Mouse (Mus musculus) embryonic facial prominence, embryonic 10.5 days (tissue): ENCODE measurements around the gene Pde10a. TPM values are rescaled to one million over a fixed set of nuclear protein-coding genes. Genes with fewer than 3 reads are reported as not detected.

ENCODE experiments used
- polyA plus RNA-seq: library from polyadenylated mRNA; unstranded; fragments of >200 nt; fragmentation: Nextera tagmentation; extraction: Ambion mirVana; gene quantifications from 2 replicates; pipeline ENCODE4 v1.2.1, GENCODE M21; 2016

Gene Pde10a
- polyA plus RNA-seq, 1 experiment from 2014 or later, result 2.2 TPM

Other genes with a start within 250 kb of the Pde10a start
- gene Mpc1, start 242.5 kb upstream of the Pde10a start, polyA plus RNA-seq, result 70.1 and 82.5 TPM in 2 replicates
- gene Sft2d1, start 214.3 kb upstream of the Pde10a start, polyA plus RNA-seq, result 60.7 and 63.5 TPM in 2 replicates
- gene Prr18, start 187.9 kb upstream of the Pde10a start, polyA plus RNA-seq, result 0.32 and 0.33 TPM in 2 replicates
- gene T2, start 169.4 kb upstream of the Pde10a start, polyA plus RNA-seq, result 0.35 and 0.87 TPM in 2 replicates
- gene T, start 90.9 kb upstream of the Pde10a start, polyA plus RNA-seq, result 0.39 and 0.59 TPM in 2 replicates
- gene Gm17087, start 41.6 kb downstream of the Pde10a start, polyA plus RNA-seq, result not detected in 2 replicates